Mouse (Mus musculus): Measurements from ENCODE around the gene Wbp4.
"Not testable (repeated sequence)": the region's sequence is repeated elsewhere in the genome, so short reads cannot be mapped to it uniquely, and the experiment has no call there.

The Wbp4 gene

DNA sequence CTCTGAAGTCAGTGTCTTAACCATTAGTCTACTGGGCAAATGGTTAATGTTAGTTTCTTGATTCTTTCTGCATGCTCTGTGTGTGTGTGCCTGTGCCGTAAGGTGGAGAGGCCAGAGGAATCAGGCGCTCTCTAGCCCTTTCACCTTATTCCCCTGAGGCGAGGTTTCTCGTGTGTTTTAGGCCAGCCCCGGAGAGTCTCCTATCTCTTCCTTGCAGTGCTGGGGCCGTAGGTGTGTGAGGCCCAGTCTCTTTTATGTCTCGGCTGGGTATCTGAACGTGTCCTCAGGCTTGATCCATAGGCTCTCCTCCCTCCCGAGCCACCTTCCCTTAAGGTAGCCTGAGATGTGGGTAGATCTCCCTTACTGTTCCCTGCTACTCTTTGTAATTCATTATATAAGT is 24.9 kb upstream of the Wbp4 start:
- no peak for DNase-seq

- no peak for DNase-seq
Observed at GRCm38 (mm10) chr14:79504246-79505006, 23.1 kb upstream of the Wbp4 start.

DNA sequence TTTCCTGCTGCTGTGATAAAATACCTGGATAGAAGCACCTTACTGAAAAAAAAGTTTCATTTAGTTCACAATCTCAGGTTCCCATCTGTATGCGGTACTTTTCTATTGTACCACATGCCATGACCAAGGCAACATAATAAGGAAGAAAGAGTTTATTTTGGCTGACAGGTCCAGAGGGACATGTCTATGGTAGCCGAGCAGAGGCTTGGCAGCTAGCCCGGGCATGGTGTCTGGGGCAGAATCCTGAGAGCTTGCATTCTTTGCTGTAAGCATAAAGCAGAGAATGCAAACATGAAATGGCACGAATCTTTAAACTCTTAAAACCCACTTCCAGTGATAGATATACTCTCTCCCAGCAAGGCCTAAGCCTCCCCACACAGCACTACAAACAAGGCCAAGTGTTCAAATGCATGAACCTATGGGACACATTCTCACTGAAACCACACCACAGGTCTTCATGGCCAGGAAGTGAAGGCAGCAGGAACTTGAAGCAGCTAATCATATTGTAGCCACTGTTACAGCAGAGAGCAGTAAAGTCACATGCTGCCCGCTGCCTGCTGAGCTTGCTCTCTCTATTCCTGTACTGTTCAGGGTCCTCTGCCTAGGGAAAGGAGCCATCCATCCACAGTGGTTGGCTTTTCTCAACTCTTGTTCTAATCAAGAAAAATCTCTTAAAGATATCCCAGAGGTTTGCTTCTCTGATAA is 22.2 kb upstream of the Wbp4 start:
- peak; percentile 26 for DNase-seq

DNA sequence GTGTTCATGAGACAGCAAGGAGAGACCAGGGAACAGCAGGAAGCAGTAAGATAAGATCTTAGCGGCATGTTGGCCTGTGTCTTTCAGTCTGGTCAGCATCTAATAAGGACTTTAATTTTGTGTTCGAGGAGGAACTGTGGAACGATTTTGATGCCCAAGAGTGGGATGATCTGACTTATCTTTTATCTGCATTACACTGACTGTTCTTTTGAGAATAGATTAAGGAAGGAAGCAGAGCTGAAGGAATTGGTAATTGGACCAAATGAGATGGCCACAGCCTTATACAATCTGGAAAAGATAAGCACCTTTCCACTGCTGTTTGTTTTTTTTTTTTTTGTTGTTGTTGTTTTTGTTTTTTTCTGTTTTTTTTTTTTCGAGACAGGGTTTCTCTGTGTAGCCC is 19.4 kb upstream of the Wbp4 start:
- DNase-seq, result no peak

GRCm38 (mm10) chr14:79499326-79499725 is 18.0 kb upstream of the Wbp4 start:
- DNase-seq, result no peak

- DNase-seq, result no peak
Observed at GRCm38 (mm10) chr14:79494349-79494748, 13.0 kb upstream of the Wbp4 start.

GRCm38 (mm10) chr14:79490246-79490645 is 8.9 kb upstream of the Wbp4 start:
- no peak for DNase-seq

DNA sequence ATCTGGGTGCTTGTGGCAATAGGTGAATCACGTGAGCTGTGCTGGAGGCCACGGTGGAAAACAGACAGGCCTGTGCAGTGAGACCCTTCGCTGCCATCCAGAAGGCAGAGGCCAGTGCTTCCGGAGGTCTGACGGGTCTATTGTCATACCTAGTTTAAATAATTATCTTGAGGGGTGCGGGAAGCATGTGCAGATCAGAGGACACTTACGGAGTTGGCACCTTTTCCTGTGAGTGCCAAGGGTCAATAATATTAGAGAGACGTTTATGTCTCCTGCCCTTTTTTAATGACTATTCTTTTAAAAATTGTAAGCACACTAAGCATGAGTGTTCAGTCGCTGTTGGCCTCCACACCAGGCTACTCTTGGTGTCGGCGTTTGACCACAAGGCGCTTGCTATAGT is 7.8 kb upstream of the Wbp4 start:
- DNase-seq, result no peak

DNA sequence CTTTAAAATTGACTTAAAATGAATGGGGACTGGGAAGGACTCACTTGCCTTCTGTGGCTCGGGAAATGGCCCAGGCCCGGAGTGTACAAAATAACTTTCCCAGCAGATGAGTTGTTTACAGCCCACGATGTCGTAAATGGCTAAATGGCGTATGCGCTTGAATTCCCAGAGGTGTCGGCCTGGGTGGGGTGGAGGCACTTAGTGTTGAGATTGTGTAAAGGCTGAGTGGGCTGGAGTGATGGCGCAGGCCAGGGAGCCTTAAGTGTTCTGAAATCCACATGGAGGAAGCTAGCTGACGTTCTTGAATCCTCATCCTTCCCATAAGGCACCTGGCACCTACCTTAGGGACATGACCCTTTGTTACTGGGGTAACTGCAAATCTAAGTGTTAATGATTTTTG is 7.2 kb upstream of the Wbp4 start:
- no peak for DNase-seq

DNA sequence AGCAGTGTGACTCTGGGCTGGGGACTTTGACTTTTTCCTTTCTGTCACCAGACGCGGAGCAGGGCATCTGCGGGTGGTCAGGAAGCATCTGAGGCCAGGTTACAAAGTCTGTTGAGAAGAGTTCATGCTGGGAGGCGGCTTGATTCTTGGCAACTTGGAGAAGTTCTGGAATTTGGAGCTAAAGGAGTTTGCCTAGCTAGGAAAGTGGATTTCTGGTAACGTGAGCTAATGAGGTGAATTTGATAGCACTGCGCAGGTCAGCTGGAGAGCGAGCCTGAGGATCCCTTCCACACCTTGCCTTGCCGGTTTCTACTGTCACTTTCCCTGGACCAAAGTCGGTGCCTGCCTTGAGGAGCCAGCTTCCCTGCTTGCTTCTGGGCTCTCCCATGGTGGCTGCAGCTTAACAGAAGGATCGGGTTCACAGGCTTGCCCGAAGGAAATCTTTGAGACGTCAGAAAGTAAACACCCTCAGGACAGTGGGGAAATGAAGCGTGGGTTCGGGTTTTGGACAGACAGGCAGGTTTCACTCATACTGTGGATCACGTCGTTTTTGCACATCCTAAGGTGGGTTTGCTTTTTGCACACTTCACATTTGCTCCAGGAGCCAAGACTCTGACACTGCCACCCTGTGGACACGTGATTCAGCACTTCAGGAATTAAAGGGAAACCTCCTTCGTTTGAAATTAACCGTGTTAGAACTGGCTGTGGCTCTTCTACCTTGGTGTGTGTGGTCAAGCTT is 5.8 kb upstream of the Wbp4 start:
- no peak for DNase-seq

GRCm38 (mm10) chr14:79486617-79486992 is 5.3 kb upstream of the Wbp4 start:
- DNase-seq, result no peak

DNA sequence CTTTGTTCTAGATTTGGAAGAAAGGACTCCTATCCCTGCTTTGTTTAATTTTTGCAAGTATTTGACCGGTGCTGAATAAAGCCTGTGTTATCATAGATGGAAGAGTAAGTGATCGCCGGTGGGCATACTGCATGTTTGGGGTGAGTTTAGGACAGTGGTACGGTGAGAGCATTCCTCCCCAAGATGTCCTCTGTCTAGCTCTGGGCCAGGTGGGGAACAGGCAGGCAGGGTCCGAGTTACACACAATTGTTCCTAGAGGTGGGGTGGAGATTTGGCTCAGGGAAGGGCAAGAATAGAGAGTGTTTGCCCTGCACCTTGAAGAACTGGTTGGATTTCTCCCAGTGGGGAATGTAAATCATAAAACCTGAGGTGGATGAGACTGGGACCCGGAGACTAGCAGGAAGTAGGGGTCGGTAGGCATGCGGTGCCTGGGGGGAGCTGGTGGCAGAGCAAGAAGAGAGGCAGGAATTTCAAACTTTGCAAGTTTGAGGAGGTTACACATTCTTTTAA is 2.3 kb upstream of the Wbp4 start:
- no peak for DNase-seq

GRCm38 (mm10) chr14:79482747-79483355 is 1.5 kb upstream of the Wbp4 start:
- no peak for DNase-seq

DNA sequence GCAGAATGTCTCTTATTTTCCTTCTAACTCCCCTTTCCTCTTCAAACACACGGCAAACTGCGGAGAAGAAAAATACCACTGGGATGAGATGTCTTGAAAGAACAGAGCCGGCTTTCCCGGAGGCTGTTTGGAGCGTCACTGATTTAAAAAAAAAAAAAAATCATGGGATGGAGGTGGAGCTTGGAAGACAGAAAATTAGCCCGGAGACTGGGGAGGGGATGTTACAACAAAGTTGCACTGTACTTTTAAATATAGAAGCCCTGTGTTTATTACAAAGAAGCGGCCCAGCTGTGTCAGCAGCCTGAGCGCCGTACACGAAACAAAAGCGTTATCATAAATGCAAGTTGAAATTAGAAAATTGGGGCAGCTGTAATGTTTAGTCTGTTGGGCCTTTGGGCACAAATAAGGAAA is 936 bp upstream of the Wbp4 start:
- peak; percentile 18 for DNase-seq

- DNase-seq, result peak; percentile 96
Observed at GRCm38 (mm10) chr14:79480624-79481338, 539 bp downstream of the Wbp4 start, which contains the start of gene Elf1. Gene Elf1, plus strand, starts transcription at chr14:79481194.

DNA sequence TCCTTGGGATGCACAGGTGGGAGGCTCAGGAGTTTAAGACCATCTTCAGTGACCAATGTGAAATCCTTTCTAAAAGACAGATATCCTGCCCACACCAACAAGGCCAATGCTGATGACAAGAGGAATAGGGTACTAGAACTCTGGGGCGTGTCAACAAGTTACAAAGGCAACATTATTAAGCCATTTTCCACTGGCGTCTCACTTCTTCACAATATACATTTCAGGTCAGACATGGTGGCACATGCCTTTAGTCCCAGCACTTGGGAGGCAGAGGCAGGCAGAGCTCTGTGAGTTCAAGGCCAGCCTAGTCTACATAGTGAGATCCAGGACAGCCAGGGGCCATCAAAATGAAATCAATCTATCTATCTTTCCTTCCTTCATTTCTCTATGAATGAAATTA is 7.9 kb downstream of the Wbp4 start:
- no peak for DNase-seq

- peak; percentile 76 for DNase-seq
Observed at GRCm38 (mm10) chr14:79467621-79468020, 13.7 kb downstream of the Wbp4 start.

GRCm38 (mm10) chr14:79465623-79466022 is 15.7 kb downstream of the Wbp4 start:
- DNase-seq, result no peak

GRCm38 (mm10) chr14:79460988-79461387 is 20.3 kb downstream of the Wbp4 start:
- no peak for DNase-seq

GRCm38 (mm10) chr14:79460401-79460800 is 20.9 kb downstream of the Wbp4 start:
- no peak for DNase-seq

DNA sequence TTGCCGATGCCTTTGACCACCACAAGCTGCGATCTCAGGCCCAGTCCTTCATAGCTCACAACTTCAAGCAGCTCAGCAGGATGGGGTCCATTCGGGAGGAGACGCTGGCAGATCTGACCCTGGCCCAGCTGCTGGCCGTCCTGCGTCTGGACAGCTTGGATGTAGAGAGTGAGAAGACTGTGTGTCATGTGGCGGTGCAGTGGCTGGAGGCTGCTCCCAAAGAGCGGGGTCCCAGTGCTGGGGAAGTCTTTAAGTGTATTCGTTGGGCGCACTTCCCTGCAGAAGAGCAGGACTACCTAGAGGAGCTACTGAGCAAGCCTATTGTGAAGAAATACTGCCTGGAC is 28.8 kb downstream of the Wbp4 start:
- not testable (repeated sequence) for DNase-seq

All from right cerebral cortex, postnatal 4 days (tissue).